Mouse (Mus musculus) hindbrain, embryonic 11.5 days (tissue): Measurements from ENCODE around the gene Dchs2. TPM values are rescaled to one million over a fixed set of nuclear protein-coding genes. Genes with fewer than 3 reads are reported as not detected.
A peak's percentile ranks its signal among the peaks of the same experiment; 100 is the strongest.
"Not testable (repeated sequence)": the region's sequence is repeated elsewhere in the genome, so short reads cannot be mapped to it uniquely, and the experiment has no call there.

ENCODE experiments used
- ATAC-seq: fragments of 200-750 bp; cut with Nextera tagmentation; 2 replicates; pipeline ENCODE4 v1.8.0; 2017; ENCODE audit warnings: mild to moderate bottlenecking, moderate TSS enrichment, moderate library complexity; ENCODE audit not compliant: low FRiP score
- DNase-seq: peaks from one replicate; pipeline ENCODE4 v3.0.0-alpha.2; 2015; ENCODE audit warnings: low spot score
- H3K27ac ChIP-seq: fragments of 300-500 bp; sonication (generic); 2 replicates; pipeline ENCODE4 v1.5.1; 2014; ENCODE audit warnings: mild to moderate bottlenecking, low read depth, low read length
- H3K27me3 ChIP-seq: fragments of 300-500 bp; sonication (generic); 2 replicates; pipeline ENCODE4 v1.6.1; 2014; ENCODE audit warnings: mild to moderate bottlenecking, low read length, moderate library complexity, mixed read lengths; ENCODE audit not compliant: control insufficient read depth, insufficient read depth
- H3K36me3 ChIP-seq: fragments of 300-500 bp; sonication (generic); 2 replicates; pipeline ENCODE4 v1.6.1; 2014; ENCODE audit warnings: mild to moderate bottlenecking, low read length, moderate library complexity, mixed read lengths; ENCODE audit not compliant: control insufficient read depth, insufficient read depth
- H3K4me1 ChIP-seq: fragments of 300-500 bp; sonication (generic); replicated peaks from 2 replicates; pipeline ENCODE4 v1.6.1; 2014; ENCODE audit warnings: low read length, mixed read lengths; ENCODE audit not compliant: control insufficient read depth, insufficient read depth
- H3K4me2 ChIP-seq: fragments of 300-500 bp; sonication (generic); replicated peaks from 2 replicates; pipeline ENCODE4 v1.6.1; 2014; ENCODE audit warnings: mild to moderate bottlenecking, low read depth, low read length
- H3K4me3 ChIP-seq: fragments of 300-500 bp; sonication (generic); 2 replicates; pipeline ENCODE4 v1.5.1; 2014; ENCODE audit warnings: low read depth, low read length
- H3K9ac ChIP-seq: fragments of 300-500 bp; sonication (generic); 2 replicates; pipeline ENCODE4 v1.6.1; 2014; ENCODE audit warnings: low read depth, low read length
- H3K9me3 ChIP-seq: fragments of 300-500 bp; sonication (generic); 2 replicates; pipeline ENCODE4 v1.6.1; 2016; ENCODE audit warnings: low read length; ENCODE audit not compliant: control insufficient read depth
- WGBS: fragments of 180-500 bp; shearing (Covaris S2); extraction: QIAGEN DNeasy Blood & Tissue Kit; methylation state at CpG from one replicate; pipeline ENCODE4 v1.1.7; 2014; 5-methylcytosine and 5-hydroxymethylcytosine counted together
- polyA plus RNA-seq: library from polyadenylated mRNA; unstranded; fragments of >200 nt; fragmentation: Nextera tagmentation; extraction: Ambion mirVana; gene quantifications from 2 replicates; pipeline ENCODE4 v1.2.1, GENCODE M21; 2014

The Dchs2 gene
- polyA plus RNA-seq, 1 experiment from 2014 or later = 1.6 TPM

- H3K4me2 ChIP-seq = no peak overlapping the region
- H3K4me3 ChIP-seq = no peak overlapping the region
- ATAC-seq (peak; percentile 66), DNase-seq (peak; percentile 4)
- no peak overlapping the region; the same call in 1 of the 2 replicates for H3K27ac ChIP-seq
- WGBS = 32% methylated on average over 7 of the region's 7 CpGs
- peaks cover 8% of the 10 kb centered on the region; the same call in 1 of the 2 replicates for H3K4me1 ChIP-seq
- no peaks in the 10 kb centered on the region for H3K9me3 ChIP-seq
- no peak overlapping the region for H3K9ac ChIP-seq
- no peaks in the 10 kb centered on the region for H3K27me3 ChIP-seq
- no peaks in the 10 kb centered on the region for H3K36me3 ChIP-seq
Measured at GRCm38 (mm10) chr3:83111485-83112261, 16.1 kb upstream of the Dchs2 start.

GRCm38 (mm10) chr3:83112869-83113268 lies 14.9 kb upstream of the Dchs2 start:
- 22% methylated on average over 3 of the region's 3 CpGs for WGBS
- Histone ChIP-seq H3K9ac (no peak overlapping the region), H3K27me3 (no peaks in the 10 kb centered on the region), H3K4me1 (peaks cover 8% of the 10 kb centered on the region; the same call in 1 of the 2 replicates), H3K36me3 (no peaks in the 10 kb centered on the region), H3K4me3 (no peak overlapping the region), H3K9me3 (no peaks in the 10 kb centered on the region), H3K27ac (no peak overlapping the region), H3K4me2 (no peak overlapping the region)
- ATAC-seq (peak; percentile 84), DNase-seq (no peak)

GRCm38 (mm10) chr3:83114946-83115345 lies 12.8 kb upstream of the Dchs2 start:
- H3K4me1 ChIP-seq = peaks cover 8% of the 10 kb centered on the region; the same call in 1 of the 2 replicates
- H3K27ac ChIP-seq = no peak overlapping the region
- H3K27me3 ChIP-seq = no peaks in the 10 kb centered on the region
- no peaks in the 10 kb centered on the region for H3K9me3 ChIP-seq
- DNase-seq = no peak
- no peak overlapping the region for H3K4me2 ChIP-seq
- H3K36me3 ChIP-seq = no peaks in the 10 kb centered on the region
- no peak overlapping the region for H3K4me3 ChIP-seq
- no peak for ATAC-seq
- WGBS = 60% methylated on average over 1 of the region's 1 CpGs
- H3K9ac ChIP-seq = no peak overlapping the region

- DNase-seq (no peak), ATAC-seq (no peak)
- no peaks in the 10 kb centered on the region for H3K9me3 ChIP-seq
- peaks cover 3% of the 10 kb centered on the region; the same call in 1 of the 2 replicates for H3K4me1 ChIP-seq
- H3K9ac ChIP-seq = no peak overlapping the region
- H3K4me3 ChIP-seq = no peak overlapping the region
- H3K27ac ChIP-seq = no peak overlapping the region
- WGBS = 77% methylated on average over 10 of the region's 10 CpGs
- no peaks in the 10 kb centered on the region for H3K27me3 ChIP-seq
- no peaks in the 10 kb centered on the region for H3K36me3 ChIP-seq
- no peak overlapping the region for H3K4me2 ChIP-seq
Measured at GRCm38 (mm10) chr3:83117592-83117991, 10.2 kb upstream of the Dchs2 start.

GRCm38 (mm10) chr3:83123945-83124344 lies 3.8 kb upstream of the Dchs2 start:
- ATAC-seq, DNase-seq, H3K9me3 ChIP-seq, H3K4me3 ChIP-seq, H3K9ac ChIP-seq, H3K27ac ChIP-seq, H3K4me2 ChIP-seq, H3K36me3 ChIP-seq, H3K4me1 ChIP-seq: not testable (repeated sequence)
- WGBS = 98% methylated on average over 9 of the region's 9 CpGs
- H3K27me3 ChIP-seq = peaks cover 29% of the 10 kb centered on the region

GRCm38 (mm10) chr3:83127088-83127725 lies 541 bp upstream of the Dchs2 start:
- H3K27ac ChIP-seq = no peak overlapping the region
- peaks cover 7% of the 10 kb centered on the region for H3K4me1 ChIP-seq
- H3K4me2 ChIP-seq = peak overlapping the region; percentile 99
- WGBS = under 1% methylated on average over 34 of the region's 37 CpGs
- H3K9me3 ChIP-seq = no peaks in the 10 kb centered on the region
- DNase-seq (peak; percentile 60), ATAC-seq (peak; percentile 78)
- H3K27me3 ChIP-seq = peaks cover 44% of the 10 kb centered on the region
- no peaks in the 10 kb centered on the region for H3K36me3 ChIP-seq
- H3K4me3 ChIP-seq = peak overlapping the region; percentile 53
- H3K9ac ChIP-seq = peak overlapping the region; percentile 62

- ATAC-seq (peak; percentile 34), DNase-seq (peak; percentile 70)
Measured at GRCm38 (mm10) chr3:83128449-83128922, 738 bp downstream of the Dchs2 start.

GRCm38 (mm10) chr3:83129151-83129550 lies 1.4 kb downstream of the Dchs2 start:
- peak; percentile 18; the same call in 1 of the 2 replicates for ATAC-seq
- no peak overlapping the region for H3K9ac ChIP-seq

More at GRCm38 (mm10) chr3:83128449-83128922, 738 bp downstream of the Dchs2 start:
- peak overlapping the region; percentile 53 for H3K4me3 ChIP-seq
- no peak overlapping the region for H3K27ac ChIP-seq
- no peaks in the 10 kb centered on the region for H3K36me3 ChIP-seq
- WGBS = under 1% methylated on average over 43 of the region's 43 CpGs
- H3K4me2 ChIP-seq = peak overlapping the region; percentile 99
- no peaks in the 10 kb centered on the region for H3K9me3 ChIP-seq
- H3K27me3 ChIP-seq = peaks cover 44% of the 10 kb centered on the region
- H3K9ac ChIP-seq = peak overlapping the region; percentile 62; the same call in 1 of the 2 replicates
- H3K4me1 ChIP-seq = peaks cover 7% of the 10 kb centered on the region

More at GRCm38 (mm10) chr3:83129151-83129550, 1.4 kb downstream of the Dchs2 start:
- Histone ChIP-seq H3K27ac (no peak overlapping the region), H3K36me3 (no peaks in the 10 kb centered on the region), H3K27me3 (peaks cover 44% of the 10 kb centered on the region), H3K4me2 (peak overlapping the region; percentile 99), H3K4me3 (peak overlapping the region; percentile 53), H3K9me3 (no peaks in the 10 kb centered on the region), H3K4me1 (peaks cover 7% of the 10 kb centered on the region)
- peak; percentile 45 for DNase-seq
- 2% methylated on average over 22 of the region's 22 CpGs for WGBS
